Mouse (Mus musculus) midbrain, embryonic 14.5 days (tissue): ENCODE measurements around the gene Lzts2. TPM values are rescaled to one million over a fixed set of nuclear protein-coding genes. Genes with fewer than 3 reads are reported as not detected.

Source experiments
- ATAC-seq: fragments of 200-750 bp; cut with Nextera tagmentation; 2 replicates; pipeline ENCODE4 v1.8.0; 2017; ENCODE audit warnings: moderate number of reproducible peaks, moderate library complexity; ENCODE audit not compliant: low FRiP score, low TSS enrichment
- DNase-seq: peaks from one replicate; pipeline ENCODE4 v3.0.0-alpha.2; 2015
- H3K27ac ChIP-seq: fragments of 300-500 bp; sonication (generic); replicated peaks from 2 replicates; pipeline ENCODE4 v1.5.1; 2014; ENCODE audit warnings: mild to moderate bottlenecking, low read depth, low read length, moderate library complexity
- H3K27me3 ChIP-seq: fragments of 300-500 bp; sonication (generic); 2 replicates; pipeline ENCODE4 v1.6.1; 2014; ENCODE audit warnings: low read length, control low read depth, mixed read lengths; ENCODE audit not compliant: control insufficient read depth, insufficient read depth
- H3K36me3 ChIP-seq: fragments of 300-500 bp; sonication (generic); 2 replicates; pipeline ENCODE4 v1.6.1; 2014; ENCODE audit warnings: low read length, control low read depth; ENCODE audit not compliant: control insufficient read depth, insufficient read depth
- H3K4me1 ChIP-seq: fragments of 300-500 bp; sonication (generic); 2 replicates; pipeline ENCODE4 v1.6.1; 2014; ENCODE audit warnings: mild to moderate bottlenecking, antibody characterized with exemption, low read length, control low read depth; ENCODE audit not compliant: control insufficient read depth, insufficient read depth
- H3K4me2 ChIP-seq: fragments of 300-500 bp; sonication (generic); 2 replicates; pipeline ENCODE4 v1.6.1; 2014; ENCODE audit warnings: mild to moderate bottlenecking, low read length, moderate library complexity
- H3K4me3 ChIP-seq: fragments of 300-500 bp; sonication (generic); replicated peaks from 2 replicates; pipeline ENCODE4 v1.5.1; 2014; ENCODE audit warnings: low read depth, low read length
- H3K9ac ChIP-seq: fragments of 300-500 bp; sonication (generic); replicated peaks from 2 replicates; pipeline ENCODE4 v1.6.1; 2014; ENCODE audit warnings: mild to moderate bottlenecking, low read length, moderate library complexity
- H3K9me3 ChIP-seq: fragments of 300-500 bp; sonication (generic); 2 replicates; pipeline ENCODE4 v1.6.1; 2016; ENCODE audit warnings: low read length, control low read depth, mixed read lengths; ENCODE audit not compliant: control insufficient read depth
- WGBS: fragments of 180-500 bp; shearing (Covaris S2); extraction: QIAGEN DNeasy Blood & Tissue Kit; methylation state at CpG from one replicate; pipeline ENCODE4 v1.1.7; 2014; 5-methylcytosine and 5-hydroxymethylcytosine counted together
- polyA plus RNA-seq: library from polyadenylated mRNA; unstranded; fragments of >200 nt; fragmentation: Nextera tagmentation; extraction: Ambion mirVana; gene quantifications from 2 replicates; pipeline ENCODE4 v1.2.1, GENCODE M21; 2014

The Lzts2 gene
- polyA plus RNA-seq: 16.1 and 21.5 TPM in 2 replicates

DNA sequence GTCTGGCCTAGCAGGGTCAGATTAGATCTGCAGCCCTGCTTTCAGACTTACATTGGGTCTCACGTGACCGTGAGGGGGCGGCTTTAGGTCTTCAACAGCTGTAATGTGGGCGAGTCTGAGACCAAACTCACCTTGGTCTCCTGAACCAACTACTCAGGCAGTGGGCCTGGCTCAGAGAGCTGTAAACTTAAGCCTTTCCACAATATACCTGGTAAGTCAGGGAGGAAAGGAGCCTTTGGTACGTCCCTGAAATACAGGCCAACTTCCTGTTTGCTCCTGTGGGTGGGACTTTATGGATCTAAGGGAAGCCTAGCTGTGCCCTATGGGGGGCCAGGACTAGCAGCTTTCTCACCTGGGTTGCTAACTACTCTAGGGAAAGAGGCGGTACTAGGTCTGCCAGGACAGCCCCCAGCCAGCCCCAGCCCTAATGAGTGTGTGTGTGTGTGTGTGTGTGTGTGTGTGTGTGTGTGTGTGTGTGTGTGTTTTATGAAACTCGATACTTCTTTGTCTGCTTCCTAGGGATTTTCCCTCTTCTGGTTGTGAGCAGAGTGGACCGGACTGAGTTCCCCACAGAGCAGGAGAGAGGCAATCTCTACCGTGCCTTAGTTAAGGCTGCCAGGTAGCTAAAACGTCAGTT, at the start of gene Lzts2:
Lzts2 (plus strand) TSS at position 80 of the 637 bp plus-strand sequence.
- Histone ChIP-seq H3K4me2 (peak within 1 kb of the TSS; percentile 90), H3K9ac (peak within 1 kb of the TSS; percentile 31; the same call in 1 of the 2 replicates), H3K9me3 (no peaks in the 10 kb centered on the region), H3K4me3 (peak within 1 kb of the TSS; percentile 26), H3K36me3 (peaks cover 23% of the 10 kb centered on the region), H3K4me1 (peaks cover 38% of the 10 kb centered on the region), H3K27me3 (no peaks in the 10 kb centered on the region), H3K27ac (no peak within 1 kb of the TSS)
- no peak for ATAC-seq
- 18% methylated on average over 10 of the region's 10 CpGs for WGBS
- no peak for DNase-seq

DNA sequence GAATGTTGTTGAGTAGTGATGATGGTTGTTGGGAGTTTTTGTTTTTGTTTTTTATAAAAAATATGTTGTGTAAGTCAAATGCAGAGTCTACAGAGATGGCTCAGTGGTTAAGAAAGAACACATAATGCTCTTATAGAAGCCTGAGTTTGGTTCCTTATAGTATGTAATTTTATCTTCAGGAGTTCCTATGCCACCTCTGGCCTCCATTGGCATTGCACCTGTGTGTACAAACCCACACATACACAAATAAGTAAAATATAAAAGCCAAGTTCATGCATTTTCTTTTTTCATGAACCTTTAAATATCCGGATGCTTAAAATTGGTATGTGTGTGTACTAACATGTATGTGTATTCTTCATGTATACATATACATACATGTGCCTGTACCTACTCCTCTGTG, 48.2 kb upstream of the Lzts2 start:
- no peak overlapping the region for H3K4me2 ChIP-seq
- ATAC-seq (no peak), DNase-seq (no peak)
- H3K9me3 ChIP-seq: no peaks in the 10 kb centered on the region
- WGBS: 93% methylated on average over 1 of the region's 1 CpGs
- H3K36me3 ChIP-seq: peaks cover 88% of the 10 kb centered on the region
- no peak overlapping the region for H3K4me3 ChIP-seq
- no peaks in the 10 kb centered on the region for H3K4me1 ChIP-seq
- no peaks in the 10 kb centered on the region for H3K27me3 ChIP-seq
- no peak overlapping the region for H3K9ac ChIP-seq
- no peak overlapping the region for H3K27ac ChIP-seq

DNA sequence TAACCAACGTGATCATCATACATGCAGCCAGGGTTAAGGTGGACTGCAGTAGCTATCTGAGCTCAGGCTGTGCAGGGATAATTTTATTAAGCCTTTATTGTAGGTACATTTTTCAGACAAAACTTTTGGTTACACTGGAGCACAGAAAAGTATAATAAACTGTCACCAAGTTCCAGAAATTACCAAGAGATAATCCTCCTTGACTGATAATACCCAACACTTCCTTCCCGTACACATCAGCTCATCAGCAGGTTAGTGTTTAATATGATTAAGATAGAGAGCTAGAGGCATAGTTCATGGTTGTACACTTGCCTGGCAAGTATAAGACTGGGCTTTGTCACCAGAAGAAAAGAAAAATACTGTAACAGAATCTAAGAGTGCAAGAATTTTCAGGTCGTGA, 45.9 kb upstream of the Lzts2 start:
- ATAC-seq: no peak
- H3K4me3 ChIP-seq: no peak overlapping the region
- no peaks in the 10 kb centered on the region for H3K9me3 ChIP-seq
- H3K4me1 ChIP-seq: no peaks in the 10 kb centered on the region
- WGBS: 91% methylated on average over 3 of the region's 3 CpGs
- no peak for DNase-seq
- H3K4me2 ChIP-seq: no peak overlapping the region
- no peaks in the 10 kb centered on the region for H3K27me3 ChIP-seq
- peaks cover 91% of the 10 kb centered on the region for H3K36me3 ChIP-seq
- H3K27ac ChIP-seq: no peak overlapping the region
- H3K9ac ChIP-seq: no peak overlapping the region

DNA sequence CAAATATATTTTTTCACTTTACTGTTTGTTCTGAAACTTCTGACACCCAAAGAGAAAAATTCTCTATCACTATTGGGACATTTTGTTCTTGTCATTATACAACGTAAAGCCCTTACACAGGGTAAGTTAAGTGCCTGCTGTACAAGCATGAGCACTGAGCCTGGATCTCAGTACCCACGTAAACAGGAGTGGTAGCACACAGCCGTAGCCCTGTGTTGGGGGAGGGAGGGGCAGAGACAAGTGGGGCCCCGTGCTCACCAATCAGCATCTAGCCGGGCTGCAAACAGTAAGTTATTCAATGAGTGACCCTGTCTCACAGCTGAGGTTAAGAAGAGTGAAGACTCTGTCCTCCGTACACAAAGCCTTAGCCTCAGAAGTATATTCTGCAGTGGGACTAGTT, 37.6 kb upstream of the Lzts2 start:
- H3K27me3 ChIP-seq: no peaks in the 10 kb centered on the region

DNA sequence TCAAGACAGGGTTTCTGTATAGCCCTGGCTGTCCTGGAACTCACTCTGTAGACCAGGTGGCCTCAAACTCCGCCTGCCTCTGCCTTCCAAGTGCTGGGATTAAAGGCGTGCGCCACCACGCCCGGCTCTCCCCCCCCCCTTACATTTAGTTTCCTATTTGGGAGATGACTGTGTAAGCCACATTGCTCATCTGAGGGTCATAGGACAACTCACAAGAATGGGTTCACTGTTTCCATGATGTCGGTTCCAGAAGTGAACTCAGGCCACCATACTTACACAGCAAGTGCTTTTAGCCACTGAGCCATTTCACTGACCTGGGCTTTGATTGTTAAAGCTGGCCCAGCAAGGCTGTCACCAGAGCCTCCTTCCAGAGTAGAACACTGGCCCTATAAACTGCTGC, 37.1 kb upstream of the Lzts2 start:
- ATAC-seq (no peak), DNase-seq (no peak)
- WGBS: 91% methylated on average over 6 of the region's 6 CpGs
- no peaks in the 10 kb centered on the region for H3K27me3 ChIP-seq
- H3K9me3 ChIP-seq: no peaks in the 10 kb centered on the region
- no peak overlapping the region for H3K4me2 ChIP-seq
- no peaks in the 10 kb centered on the region for H3K4me1 ChIP-seq
- no peak overlapping the region for H3K9ac ChIP-seq
- peaks cover 95% of the 10 kb centered on the region for H3K36me3 ChIP-seq
- H3K4me3 ChIP-seq: no peak overlapping the region
- H3K27ac ChIP-seq: no peak overlapping the region

More for the DNA sequence above, 37.6 kb upstream of the Lzts2 start:
- 86% methylated on average over 6 of the region's 6 CpGs for WGBS
- H3K36me3 ChIP-seq: peaks cover 97% of the 10 kb centered on the region
- ATAC-seq: no peak
- no peak for DNase-seq
- H3K27ac ChIP-seq: no peak overlapping the region
- no peak overlapping the region for H3K9ac ChIP-seq
- H3K4me1 ChIP-seq: no peaks in the 10 kb centered on the region
- H3K4me2 ChIP-seq: no peak overlapping the region
- H3K9me3 ChIP-seq: no peaks in the 10 kb centered on the region
- H3K4me3 ChIP-seq: no peak overlapping the region

DNA sequence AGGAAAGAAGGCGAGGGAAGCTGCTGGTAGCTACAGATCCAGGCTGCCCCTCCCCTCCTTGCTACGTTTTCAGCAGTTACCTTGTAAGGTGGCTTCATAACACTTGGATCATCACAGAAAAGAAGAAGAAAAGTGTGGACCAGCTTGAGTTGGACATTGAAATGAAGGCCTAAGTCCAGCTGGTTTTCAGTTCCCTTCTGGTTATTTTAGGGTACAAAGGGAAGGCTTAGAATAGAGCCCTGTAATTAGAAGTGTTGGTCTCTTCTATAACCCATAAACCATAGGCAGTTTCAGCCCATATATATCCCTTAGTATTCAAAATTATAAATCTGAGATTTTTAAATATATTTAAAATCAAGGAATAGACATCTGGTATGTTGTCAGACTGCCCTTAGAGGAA, 33.4 kb upstream of the Lzts2 start:
- no peak overlapping the region for H3K27ac ChIP-seq
- H3K27me3 ChIP-seq: no peaks in the 10 kb centered on the region
- H3K4me3 ChIP-seq: no peak overlapping the region
- no peaks in the 10 kb centered on the region for H3K9me3 ChIP-seq
- H3K4me2 ChIP-seq: no peak overlapping the region
- ATAC-seq: no peak
- no peak overlapping the region for H3K9ac ChIP-seq
- 87% methylated on average over 2 of the region's 2 CpGs for WGBS
- H3K36me3 ChIP-seq: peaks cover 62% of the 10 kb centered on the region
- no peak for DNase-seq
- H3K4me1 ChIP-seq: no peaks in the 10 kb centered on the region

DNA sequence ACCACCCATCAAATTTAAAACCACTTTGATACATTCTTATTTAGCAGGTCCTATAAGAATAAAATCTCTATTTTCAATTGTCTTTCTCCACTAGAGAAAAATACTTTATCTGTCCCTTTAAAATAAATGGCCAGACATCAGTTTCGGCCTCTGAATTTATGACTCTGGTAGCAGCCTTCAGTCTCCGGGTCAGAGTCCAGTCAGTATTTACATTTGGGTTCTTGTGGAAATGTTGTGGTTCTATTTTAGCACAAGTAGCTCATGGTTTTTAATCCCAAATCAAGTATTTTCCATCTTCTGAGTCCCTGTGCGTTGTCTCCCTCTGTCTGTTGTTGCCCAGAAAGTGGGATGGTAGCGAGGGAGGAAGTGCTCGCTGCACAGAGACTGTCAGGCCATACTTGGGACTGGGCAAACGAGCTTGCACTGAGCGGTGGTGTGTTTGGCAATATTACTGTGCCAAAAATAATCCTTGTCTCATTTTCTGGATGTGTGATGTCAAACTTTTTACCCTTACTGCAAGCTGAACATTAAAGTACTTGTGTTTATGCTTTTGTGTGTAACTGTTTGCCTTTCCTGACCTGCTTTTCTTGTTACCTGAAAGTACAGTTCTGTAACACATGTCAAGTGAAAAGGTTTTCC, 31.6 kb upstream of the Lzts2 start:
- no peaks in the 10 kb centered on the region for H3K4me1 ChIP-seq
- no peak for DNase-seq
- peaks cover 44% of the 10 kb centered on the region for H3K36me3 ChIP-seq
- WGBS: 88% methylated on average over 7 of the region's 7 CpGs
- H3K27me3 ChIP-seq: no peaks in the 10 kb centered on the region
- no peak overlapping the region for H3K4me2 ChIP-seq
- no peak overlapping the region for H3K9ac ChIP-seq
- ATAC-seq: no peak
- H3K4me3 ChIP-seq: no peak overlapping the region
- no peak overlapping the region for H3K27ac ChIP-seq
- no peaks in the 10 kb centered on the region for H3K9me3 ChIP-seq

DNA sequence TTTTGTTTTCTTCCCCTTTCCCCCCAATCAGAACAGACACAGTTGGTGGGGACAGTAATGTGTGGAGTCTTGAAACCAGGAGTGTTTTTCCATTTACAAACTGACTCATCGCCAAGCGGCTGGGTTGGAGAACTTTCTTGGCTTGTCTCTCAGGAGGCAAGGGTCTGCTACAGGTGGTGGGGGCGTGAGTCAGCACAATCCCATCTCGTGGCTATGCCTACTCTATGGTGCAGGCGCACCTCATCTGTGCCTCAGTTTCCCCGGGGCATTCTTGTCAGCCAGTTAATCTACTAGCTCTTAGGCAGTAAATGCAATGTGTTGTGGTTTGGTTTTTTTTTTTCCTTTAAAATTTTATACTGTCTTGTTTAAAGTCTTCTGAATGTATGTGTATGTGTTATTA, 30.8 kb upstream of the Lzts2 start:
- H3K9ac ChIP-seq: no peak overlapping the region
- no peaks in the 10 kb centered on the region for H3K9me3 ChIP-seq
- H3K27me3 ChIP-seq: no peaks in the 10 kb centered on the region
- WGBS: 93% methylated on average over 6 of the region's 6 CpGs
- no peaks in the 10 kb centered on the region; the same call in 1 of the 2 replicates for H3K4me1 ChIP-seq
- no peak overlapping the region for H3K4me2 ChIP-seq
- ATAC-seq (no peak), DNase-seq (no peak)
- peaks cover 36% of the 10 kb centered on the region for H3K36me3 ChIP-seq
- H3K4me3 ChIP-seq: no peak overlapping the region
- H3K27ac ChIP-seq: no peak overlapping the region

DNA sequence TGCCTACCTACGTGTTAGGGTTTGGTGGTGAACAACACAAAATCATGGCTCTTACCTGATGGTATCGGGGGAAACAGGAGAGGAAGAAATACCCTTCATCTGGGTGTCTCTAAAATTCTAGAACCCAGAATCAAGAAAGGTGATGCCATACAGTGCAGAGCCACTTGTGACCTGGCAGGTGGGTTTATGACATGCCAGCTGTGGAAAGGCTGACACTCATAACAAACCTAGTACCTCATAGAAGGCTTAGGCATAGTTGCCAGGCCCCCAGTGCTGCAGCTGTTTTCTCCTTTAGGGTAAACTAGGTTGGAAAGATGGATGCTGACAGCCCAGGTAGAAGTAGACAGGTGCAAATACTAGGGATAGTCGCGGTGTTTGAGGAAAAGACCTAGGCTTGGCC, 29.8 kb upstream of the Lzts2 start:
- Histone ChIP-seq H3K27ac (no peak overlapping the region), H3K9me3 (no peaks in the 10 kb centered on the region), H3K4me1 (no peaks in the 10 kb centered on the region; the same call in 1 of the 2 replicates), H3K36me3 (peaks cover 26% of the 10 kb centered on the region), H3K4me2 (no peak overlapping the region), H3K27me3 (no peaks in the 10 kb centered on the region), H3K4me3 (no peak overlapping the region), H3K9ac (no peak overlapping the region)
- WGBS: 95% methylated on average over 4 of the region's 4 CpGs
- DNase-seq: no peak
- ATAC-seq: no peak
